Mouse (Mus musculus) adrenal gland (tissue): ENCODE data around the gene Tnp2.

ENCODE experiments used
- intact Hi-C: fragments of 180-260 bp; cut with DNase I; formaldehyde crosslinking; loops from one replicate; pipeline ENCODE4 v1.15.1; 2025

Gene Tnp2

GRCm38 (mm10) chr16:10771769-10772510, 16.5 kb downstream of the Tnp2 start:
- intact Hi-C loops = no loop called here

GRCm38 (mm10) chr16:10770531-10771325, 17.7 kb downstream of the Tnp2 start:
- intact Hi-C loops = no loop called here

GRCm38 (mm10) chr16:10769661-10770060, 18.8 kb downstream of the Tnp2 start:
- intact Hi-C loops = no loop called here

- intact Hi-C loops = no loop called here
These were observed 19.6 kb downstream of the Tnp2 start for GRCm38 (mm10) chr16:10768821-10769220.

GRCm38 (mm10) chr16:10767158-10767557, 21.3 kb downstream of the Tnp2 start:
- intact Hi-C loops = no loop called here

DNA sequence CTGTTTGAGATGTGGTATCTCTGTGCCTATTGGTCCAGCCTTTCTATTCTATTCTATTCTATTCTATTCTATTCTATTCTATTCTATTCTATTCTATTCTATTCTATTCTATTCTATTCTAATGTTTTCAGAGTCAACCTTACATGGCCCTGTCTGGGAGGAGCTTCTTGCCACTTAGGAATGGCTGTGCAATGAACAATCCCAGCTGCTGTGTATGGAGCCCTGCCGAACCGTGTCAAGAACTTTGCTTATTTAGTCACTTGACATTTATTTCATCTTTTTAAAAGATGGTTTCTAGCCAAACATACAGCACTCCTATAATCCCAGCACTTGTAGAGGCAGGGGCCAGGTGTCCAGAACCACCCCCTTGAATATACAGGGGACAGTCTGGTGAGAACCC, 24.1 kb downstream of the Tnp2 start:
- intact Hi-C loops = no loop called here

DNA sequence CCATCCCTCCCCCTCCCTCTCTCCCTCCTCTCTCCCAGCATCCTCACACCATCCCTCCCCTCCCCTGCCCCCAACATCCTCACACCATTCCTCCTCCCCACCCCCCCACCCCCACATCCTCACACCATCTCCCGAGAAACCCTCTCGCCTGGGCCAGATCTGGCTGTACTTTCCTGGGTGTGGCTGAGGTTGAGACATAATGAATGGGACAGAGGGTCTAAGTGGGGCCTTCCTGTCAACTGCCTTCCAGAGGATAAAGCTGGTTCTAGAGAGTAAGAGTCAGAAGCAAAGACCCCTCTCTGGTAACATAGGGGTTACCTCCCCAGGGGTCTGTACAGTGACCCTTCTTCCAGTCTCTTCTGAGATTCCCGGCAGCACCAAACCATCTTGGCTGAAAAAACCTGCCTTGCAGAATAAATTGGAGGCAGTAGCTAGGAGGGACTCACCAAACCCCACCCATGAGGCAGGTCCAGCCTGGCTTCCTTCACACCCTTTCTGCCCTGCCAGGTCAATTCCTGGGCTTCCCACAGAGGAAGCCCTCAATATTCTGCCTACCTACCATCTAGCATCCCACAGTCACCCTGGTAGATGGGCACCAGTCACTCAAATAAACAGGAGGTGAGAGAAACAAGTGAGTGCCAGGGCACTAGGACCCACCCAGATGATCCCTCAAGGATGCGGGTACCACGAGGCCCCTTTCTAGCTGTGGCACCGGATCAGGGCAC, 24.8 kb downstream of the Tnp2 start:
- intact Hi-C loops = no loop called here

DNA sequence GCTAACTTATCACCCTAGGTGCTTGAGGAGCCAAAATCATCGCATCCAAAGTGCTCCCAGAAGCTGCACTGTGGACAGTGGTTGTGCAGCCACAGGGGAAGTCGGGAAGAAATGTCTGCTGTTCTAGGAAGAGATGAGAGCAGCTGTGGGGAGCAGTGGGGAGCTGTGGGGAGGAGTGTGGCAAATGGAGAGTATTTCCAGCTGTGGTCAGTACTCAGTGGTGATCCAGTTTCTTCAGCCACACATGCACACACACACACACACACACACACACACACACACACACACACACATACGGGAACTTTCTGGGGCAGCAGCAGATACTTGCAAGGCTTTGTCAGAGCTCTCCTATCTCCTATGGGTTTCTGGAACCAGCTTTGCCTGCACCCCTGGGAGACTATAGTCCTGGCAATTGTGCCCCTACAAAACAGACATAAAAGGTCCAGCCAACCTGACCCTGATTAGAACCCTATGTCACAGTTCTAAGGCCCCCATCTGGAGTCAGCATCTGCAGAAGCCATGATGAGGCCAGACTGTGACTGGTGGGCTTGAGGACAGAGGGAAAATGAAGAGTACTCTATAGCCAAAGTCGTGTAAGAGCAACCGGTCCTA, 25.8 kb downstream of the Tnp2 start:
- intact Hi-C loops = no loop called here

GRCm38 (mm10) chr16:10761182-10761581, 27.3 kb downstream of the Tnp2 start:
- intact Hi-C loops = no loop called here

- intact Hi-C loops = no loop called here
These were observed 32.3 kb downstream of the Tnp2 start for GRCm38 (mm10) chr16:10756168-10756567.

DNA sequence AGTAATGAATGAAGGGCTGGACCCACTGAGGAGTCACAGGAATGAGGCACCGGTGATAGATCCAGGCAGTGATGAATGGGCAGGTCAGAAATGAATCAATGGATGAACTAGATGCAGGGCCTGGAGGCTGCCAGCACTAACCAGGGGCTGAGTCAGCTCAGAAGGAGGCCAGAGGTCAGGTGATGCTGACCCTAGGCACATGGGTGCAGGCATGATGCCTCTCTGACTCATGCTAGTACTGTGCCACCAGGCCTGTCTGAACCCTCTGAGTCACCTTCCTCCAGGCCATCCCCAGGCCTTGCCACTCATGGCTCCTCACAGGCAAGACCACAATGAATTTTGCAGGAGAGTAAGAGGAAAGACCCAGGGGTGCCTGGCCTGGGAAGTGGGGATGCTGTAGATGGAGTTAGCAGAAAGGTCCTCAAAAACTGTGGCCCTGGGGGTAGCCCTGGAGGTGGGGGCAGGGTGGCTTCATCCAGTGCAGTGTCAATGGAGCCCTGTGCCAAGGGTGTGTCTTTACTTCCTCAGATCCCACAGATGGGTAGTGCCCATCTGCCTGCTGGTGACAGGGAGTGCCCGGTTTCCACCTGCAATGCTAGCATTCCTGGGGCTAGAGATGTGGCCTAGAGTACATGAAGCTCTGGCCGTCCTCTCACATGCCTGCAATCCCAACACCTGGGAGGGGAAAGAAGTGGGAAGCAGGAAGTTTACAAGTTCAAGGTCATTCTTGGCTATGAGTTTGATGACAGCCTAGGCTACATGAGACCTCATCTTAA, 33.8 kb downstream of the Tnp2 start:
- intact Hi-C loops = no loop called here

- intact Hi-C loops = no loop called here
These were observed 38.6 kb downstream of the Tnp2 start for GRCm38 (mm10) chr16:10749824-10750223.

- intact Hi-C loops = no loop called here
These were observed 39.2 kb downstream of the Tnp2 start for GRCm38 (mm10) chr16:10749226-10749625.

DNA sequence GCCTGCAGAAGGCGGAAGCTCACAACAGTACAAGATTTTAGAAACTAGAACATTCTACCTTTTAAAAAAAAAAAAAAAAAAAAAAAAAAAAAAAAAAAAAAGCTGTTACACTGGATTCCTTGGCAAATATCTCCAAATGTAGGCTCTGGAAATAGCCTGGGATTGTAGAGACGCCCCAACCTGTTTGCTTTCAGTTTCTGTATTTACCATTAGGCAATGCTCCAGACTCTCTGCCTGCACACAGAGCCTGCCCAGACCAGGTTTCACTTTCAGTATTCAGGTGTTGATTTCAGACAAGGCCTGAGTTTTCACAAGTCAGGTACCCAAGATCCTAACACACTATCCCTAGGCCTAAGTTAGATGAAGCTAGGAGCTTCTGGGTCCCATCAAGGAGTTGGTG, 47.4 kb downstream of the Tnp2 start:
- intact Hi-C loops = no loop called here

- intact Hi-C loops = no loop called here
These were observed 48.5 kb downstream of the Tnp2 start for GRCm38 (mm10) chr16:10739854-10740398.

DNA sequence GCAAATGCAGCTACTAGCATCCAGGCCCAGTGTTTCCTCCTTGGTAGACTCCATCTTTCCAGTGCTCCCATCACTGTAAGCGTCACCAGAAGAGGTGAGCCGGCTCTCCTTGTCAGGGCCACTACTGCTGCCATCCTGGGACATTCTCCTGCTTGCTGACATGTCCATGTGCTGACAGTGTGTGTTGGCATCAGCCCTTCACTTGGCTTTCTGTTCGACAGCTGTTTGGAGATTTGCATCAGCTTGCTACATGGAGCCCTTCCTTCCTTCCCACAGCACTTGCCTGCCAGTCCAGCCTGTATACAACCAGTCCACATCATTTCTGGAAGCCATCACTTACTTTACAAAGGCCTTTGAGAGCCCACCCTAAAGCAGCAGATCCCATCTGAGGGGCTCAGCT, 49.6 kb downstream of the Tnp2 start:
- intact Hi-C loops = no loop called here
